Mouse (Mus musculus) kidney, postnatal 36 days (tissue): Measurements from ENCODE around the gene Odf3b.
A peak's percentile ranks its signal among the peaks of the same experiment; 100 is the strongest.

ENCODE experiments used
- DNase-seq, 2 experiments: peaks; one replicate each; pipeline ENCODE4 v3.0.0; 2021 to 2022; ENCODE audit warnings: mixed read lengths in 2 of 2

The Odf3b gene

GRCm38 (mm10) chr15:89374801-89375534 lies 4.1 kb downstream of the Odf3b start:
- DNase-seq = no peak

DNA sequence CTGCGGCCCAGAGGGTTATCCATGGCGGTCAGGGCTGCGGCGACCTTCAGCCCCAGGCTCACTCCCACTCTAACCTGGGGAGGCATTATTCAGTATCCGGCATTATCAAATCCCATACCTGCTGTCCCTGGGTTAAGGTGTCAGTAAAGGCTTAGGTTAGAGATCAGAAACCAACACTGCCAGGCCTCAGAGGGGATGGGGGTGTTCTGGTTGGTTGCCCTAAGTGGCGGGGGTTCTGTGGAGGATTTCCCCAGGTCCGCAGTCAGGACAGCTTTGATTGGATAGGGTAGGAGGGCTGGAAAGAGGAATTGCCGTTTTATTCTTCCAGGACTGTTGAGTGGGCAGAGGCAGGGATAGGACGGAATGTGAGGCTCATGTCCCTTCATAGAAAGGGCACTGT lies 4.7 kb downstream of the Odf3b start:
- DNase-seq = no peak

GRCm38 (mm10) chr15:89373762-89374248 lies 5.3 kb downstream of the Odf3b start, which contains the start of gene Sco2:
Gene Sco2, minus strand, starts transcription at chr15:89373846.
- DNase-seq = peak; percentile 92 to 98

GRCm38 (mm10) chr15:89373027-89373761 lies 5.9 kb downstream of the Odf3b start:
- peak; percentile 90 to 93 for DNase-seq

DNA sequence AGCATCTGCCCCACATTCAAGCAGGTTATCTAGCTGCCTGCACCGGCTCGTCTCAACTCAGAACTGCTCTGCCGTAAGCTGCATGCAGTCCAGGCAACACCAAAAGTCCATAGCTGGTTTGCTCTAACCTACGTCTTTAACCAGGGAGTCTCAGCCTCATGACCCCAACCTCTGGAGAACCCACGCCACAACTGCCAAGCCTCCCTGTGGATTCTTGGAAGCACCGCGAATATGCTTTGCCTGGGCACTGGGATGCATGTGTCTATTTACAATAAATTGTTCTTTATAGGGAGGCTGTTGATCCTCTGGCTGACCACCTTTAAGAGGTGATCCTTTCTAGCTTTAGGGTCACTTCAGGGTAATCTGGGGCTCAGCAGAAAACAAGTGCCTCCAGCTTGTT lies 6.5 kb downstream of the Odf3b start:
- DNase-seq = no peak

DNA sequence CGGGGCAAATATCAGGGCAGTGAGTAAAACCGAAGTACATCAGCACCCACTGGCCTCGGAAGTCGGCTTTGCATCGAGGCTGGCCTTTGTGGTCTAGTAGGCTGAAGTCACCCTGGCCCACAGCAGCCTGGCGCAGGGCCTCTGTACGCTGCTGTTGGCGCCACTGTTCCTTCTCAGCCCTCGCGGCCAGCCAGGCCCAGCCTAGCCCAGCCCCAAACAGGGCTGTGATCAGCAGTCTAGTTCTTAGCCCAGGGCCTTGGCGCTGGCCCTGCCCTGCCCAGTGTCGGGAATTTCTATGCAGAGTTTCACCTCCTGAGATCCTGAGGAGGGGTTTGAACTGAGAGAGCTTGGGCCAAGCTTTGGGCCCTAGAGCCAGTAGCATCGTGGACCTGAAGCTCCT lies 7.0 kb downstream of the Odf3b start:
- no peak for DNase-seq

DNA sequence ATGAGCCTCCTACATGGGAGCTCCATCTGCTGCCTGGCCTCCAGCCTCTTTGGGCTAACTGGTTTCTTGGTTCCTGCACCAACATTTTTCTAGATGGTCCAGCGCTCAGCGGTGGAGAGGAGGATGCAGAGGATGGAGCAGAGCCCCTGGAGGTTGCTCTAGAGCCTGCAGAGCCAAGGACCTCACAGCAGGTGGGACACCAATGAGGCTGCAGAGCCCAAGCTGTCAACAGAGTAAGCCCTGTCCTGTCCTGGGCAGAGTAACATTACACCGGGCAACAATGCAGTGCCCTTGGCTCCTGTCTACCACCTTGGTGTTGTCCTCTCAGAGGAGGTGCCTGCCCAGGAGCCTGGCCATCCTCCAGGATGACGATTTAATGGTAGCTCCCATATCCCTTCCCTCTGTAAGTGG lies 13.9 kb downstream of the Odf3b start:
- DNase-seq = no peak

- no peak for DNase-seq
Measured at GRCm38 (mm10) chr15:89363051-89363450, 16.0 kb downstream of the Odf3b start.

GRCm38 (mm10) chr15:89358784-89359183 lies 20.3 kb downstream of the Odf3b start:
- DNase-seq = no peak

- DNase-seq = peak; percentile 76 to 82
Measured at GRCm38 (mm10) chr15:89356372-89356771, 22.7 kb downstream of the Odf3b start.

DNA sequence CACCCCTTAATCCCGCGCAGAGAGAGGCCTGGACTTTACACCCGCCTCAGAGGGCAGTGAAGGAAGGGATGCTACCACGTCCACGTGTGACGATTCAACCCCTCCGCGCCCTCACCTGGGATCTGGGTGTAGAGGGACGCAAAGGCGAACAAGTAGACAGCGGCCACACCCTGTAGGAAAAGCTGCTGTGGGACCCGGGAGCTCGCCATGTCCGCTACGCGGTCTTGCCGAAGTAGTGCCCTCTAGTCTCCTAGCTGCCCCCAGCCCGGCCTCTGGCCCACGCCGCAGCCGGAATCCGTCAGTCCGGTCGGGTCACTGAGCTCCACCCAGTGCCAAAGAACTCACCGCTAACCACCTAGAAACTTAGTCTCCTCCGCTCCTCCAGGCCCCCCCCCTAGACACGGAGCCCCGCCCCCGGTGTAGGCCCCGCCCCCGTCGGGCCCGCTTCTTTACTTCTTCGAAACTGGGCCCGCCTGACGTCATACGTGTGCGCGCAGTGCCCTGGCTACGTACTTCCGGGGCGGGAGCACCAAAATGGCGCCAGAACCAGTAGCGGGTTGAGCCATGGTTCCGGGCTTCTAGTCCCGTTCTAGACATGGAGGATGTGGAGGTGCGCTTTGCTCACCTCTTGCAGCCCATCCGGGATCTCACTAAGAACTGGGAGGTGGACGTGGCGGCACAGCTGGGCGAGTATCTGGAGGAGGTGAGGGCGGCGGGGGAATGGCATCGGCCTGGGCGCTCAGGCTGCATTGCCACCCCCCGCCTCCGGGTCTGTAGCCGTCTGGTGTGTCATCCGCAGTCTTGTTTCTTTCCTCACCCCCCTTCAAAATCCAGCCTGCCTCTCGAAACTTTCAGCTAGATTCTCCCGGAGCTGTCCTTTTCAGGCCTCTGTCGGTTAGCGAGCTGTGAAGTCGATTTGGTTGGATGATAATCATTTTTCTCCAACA lies 23.6 kb downstream of the Odf3b start, which contains the start of the genes Lmf2 and Ncaph2:
Gene Lmf2, minus strand, starts transcription at position 419 of the 947 bp plus-strand sequence.
Gene Ncaph2, plus strand, starts transcription at position 479 of the 947 bp plus-strand sequence.
- peak; percentile 96 to 99 for DNase-seq

GRCm38 (mm10) chr15:89354455-89354854 lies 24.6 kb downstream of the Odf3b start:
- no peak for DNase-seq

- DNase-seq = no peak
Measured at GRCm38 (mm10) chr15:89353837-89354236, 25.2 kb downstream of the Odf3b start.

GRCm38 (mm10) chr15:89352795-89353194 lies 26.3 kb downstream of the Odf3b start:
- no peak for DNase-seq

DNA sequence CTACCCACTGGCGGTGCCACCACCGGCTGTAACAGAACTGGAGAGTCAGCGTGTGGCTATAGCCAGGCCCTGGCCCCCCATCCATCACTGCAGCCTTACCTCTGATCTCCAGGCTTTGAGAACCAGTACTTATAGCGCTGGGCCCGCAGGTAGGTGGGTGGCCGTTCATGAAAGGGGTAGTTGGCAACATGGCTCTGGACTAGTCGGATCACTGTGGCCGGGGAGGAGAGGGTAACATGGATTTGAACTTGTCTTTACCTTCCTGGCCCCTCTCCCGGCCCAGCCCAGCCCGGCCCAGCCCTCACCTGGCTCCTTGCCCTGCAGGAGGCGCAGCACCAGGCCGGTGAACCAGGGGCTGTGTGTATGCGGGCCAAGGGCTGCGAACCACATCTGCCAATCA lies 27.0 kb downstream of the Odf3b start:
- no peak for DNase-seq

DNA sequence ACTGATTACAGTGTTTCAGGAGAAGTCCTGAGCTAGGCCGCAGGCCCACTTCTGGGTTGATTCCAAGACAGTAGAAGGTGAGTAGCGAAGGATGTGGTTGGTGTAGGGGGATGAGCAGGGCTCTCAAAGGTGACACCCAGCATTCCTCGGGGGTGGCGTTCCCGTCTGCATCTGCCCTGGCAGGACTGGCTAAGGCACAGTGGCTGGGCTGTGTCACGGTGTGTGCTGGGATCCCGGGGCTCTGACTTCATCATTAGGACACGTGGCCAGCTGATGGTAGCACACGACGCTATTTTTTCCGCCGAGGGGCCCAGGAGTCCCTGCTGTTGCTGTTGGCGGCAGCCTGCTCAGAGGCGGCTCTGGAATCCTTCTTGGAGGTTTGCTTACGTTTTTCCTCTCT lies 27.8 kb downstream of the Odf3b start:
- DNase-seq = no peak

- peak in 1 of 2 experiments; percentile 25 for DNase-seq
Measured at GRCm38 (mm10) chr15:89350447-89350846, 28.6 kb downstream of the Odf3b start.

GRCm38 (mm10) chr15:89343325-89343724 lies 35.8 kb downstream of the Odf3b start:
- peak in 1 of 2 experiments; percentile 26 for DNase-seq

- DNase-seq = no peak
Measured at GRCm38 (mm10) chr15:89341678-89342077, 37.4 kb downstream of the Odf3b start.

- no peak for DNase-seq
Measured at GRCm38 (mm10) chr15:89340136-89340535, 38.9 kb downstream of the Odf3b start.

- no peak for DNase-seq
Measured at GRCm38 (mm10) chr15:89339696-89340095, 39.4 kb downstream of the Odf3b start.

DNA sequence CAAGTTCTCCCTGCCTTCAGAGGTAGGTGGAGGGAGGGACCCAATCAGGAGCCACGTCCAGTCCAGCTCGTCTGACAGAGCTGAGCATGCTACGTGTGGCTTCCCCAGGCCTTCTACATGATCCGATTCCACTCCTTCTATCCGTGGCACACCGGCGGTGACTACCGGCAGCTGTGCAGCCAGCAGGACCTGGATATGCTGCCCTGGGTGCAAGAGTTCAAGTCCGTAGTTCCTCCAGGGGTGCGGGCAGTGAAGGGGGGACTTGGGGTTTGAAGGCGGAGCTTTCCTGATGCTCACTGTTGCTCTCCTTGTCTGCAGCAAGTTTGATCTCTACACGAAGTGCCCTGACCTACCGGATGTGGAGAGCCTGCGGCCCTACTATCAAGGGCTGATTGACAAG lies 42.7 kb downstream of the Odf3b start:
- peak in 1 of 2 experiments; percentile 48 for DNase-seq
